Mouse (Mus musculus): ENCODE data around the gene Slc22a26. TPM values are rescaled to one million over a fixed set of nuclear protein-coding genes. Genes with fewer than 3 reads are reported as not detected.

Gene Slc22a26
- polyA plus RNA-seq (2017; shearing (Covaris generic)), result not detected

GRCm38 (mm10) chr19:7802571-7802970, at the start of gene Slc22a26:
Gene Slc22a26, minus strand, starts transcription at chr19:7802667.

Other genes with a start within 250 kb of the Slc22a26 start
- 111 TPM for gene Pla2g16, start 245.2 kb downstream of the Slc22a26 start, polyA plus RNA-seq (2017; shearing (Covaris generic))
- not detected for gene Lgals12, start 195.5 kb downstream of the Slc22a26 start, polyA plus RNA-seq (2017; shearing (Covaris generic))
- not detected for gene Hrasls5, start 190.1 kb downstream of the Slc22a26 start, polyA plus RNA-seq (2017; shearing (Covaris generic))
- not detected for gene Slc22a19, start 91.4 kb downstream of the Slc22a26 start, polyA plus RNA-seq (2017; shearing (Covaris generic))
- gene Slc22a27, start 163.4 kb upstream of the Slc22a26 start, polyA plus RNA-seq (2017; shearing (Covaris generic)), result not detected

Data from CD4-positive, CD25-positive, alpha-beta regulatory T cell, adult 9 weeks (primary cell).